Mouse (Mus musculus): ENCODE results near the gene Acer3. TPM values are rescaled to one million over a fixed set of nuclear protein-coding genes. Genes with fewer than 3 reads are reported as not detected.

Acer3 gene
- polyA plus RNA-seq, 1 experiment, result 6.2 TPM

DNA sequence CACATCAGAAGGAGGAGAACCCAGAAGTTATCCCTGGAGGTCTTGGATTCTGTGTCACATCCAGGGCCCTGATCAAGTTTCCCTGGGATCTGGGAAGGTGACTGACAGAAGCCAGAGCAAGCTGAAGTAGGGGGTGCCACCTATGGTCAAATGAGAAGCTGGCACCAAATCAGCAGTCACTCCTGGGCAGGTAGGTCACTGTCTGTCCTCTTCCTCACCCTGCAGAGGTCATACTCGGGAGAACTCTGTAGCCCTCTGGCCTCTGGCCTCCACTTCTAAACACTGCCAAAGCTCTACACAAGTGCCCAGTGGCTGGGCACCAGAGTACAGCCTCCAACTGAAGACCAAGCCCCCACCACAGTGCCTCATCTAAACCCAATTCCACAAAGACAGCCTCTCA, 37.0 kb upstream of the Acer3 start:
- no peak for DNase-seq (ENCODE audit: low read depth in 1 of 2, low spot score in 2 of 2)
- TF ChIP-seq POLR2A (IDR thresholded peaks at IDR 0.05; ENCODE audit: low read depth, low read length) (no peak), CTCF (IDR thresholded peaks at IDR 0.05; ENCODE audit: extremely low read depth, insufficient read depth, insufficient read length, insufficient replicate concordance) (no peak)
- no peak overlapping the region for H3K27ac ChIP-seq (ENCODE audit: insufficient read depth, low read length)

GRCm38 (mm10) chr7:98357324-98357723, 36.3 kb upstream of the Acer3 start:
- DNase-seq (ENCODE audit: low read depth in 1 of 2, low spot score in 2 of 2), result no peak

More for the DNA sequence above, 37.0 kb upstream of the Acer3 start:
- WGBS, result 65% methylated on average over 1 of the region's 1 CpGs
- no peaks in the 10 kb centered on the region for H3K36me3 ChIP-seq (ENCODE audit: control insufficient read depth, insufficient read depth, low read length)
- H3K27me3 ChIP-seq (ENCODE audit: control insufficient read depth, insufficient read depth, low read length), result peaks cover 8% of the 10 kb centered on the region
- H3K4me1 ChIP-seq (ENCODE audit: control insufficient read depth, insufficient read depth, insufficient read length), result no peaks in the 10 kb centered on the region; the same call in 1 of the 2 replicates
- H3K4me3 ChIP-seq (ENCODE audit: extremely low read depth, insufficient read depth, insufficient read length), result no peak overlapping the region

GRCm38 (mm10) chr7:98354921-98355310, 33.9 kb upstream of the Acer3 start:
- H3K27ac ChIP-seq (ENCODE audit: insufficient read depth, low read length), result no peak overlapping the region
- no peak for TF ChIP-seq POLR2A (IDR thresholded peaks at IDR 0.05; ENCODE audit: low read depth, low read length)
- no peak for TF ChIP-seq CTCF (IDR thresholded peaks at IDR 0.05; ENCODE audit: extremely low read depth, insufficient read depth, insufficient read length, insufficient replicate concordance)
- no peaks in the 10 kb centered on the region for H3K27me3 ChIP-seq (ENCODE audit: control insufficient read depth, insufficient read depth, low read length)
- no peaks in the 10 kb centered on the region for H3K36me3 ChIP-seq (ENCODE audit: control insufficient read depth, insufficient read depth, low read length)
- no peak for DNase-seq (ENCODE audit: low read depth in 1 of 2, low spot score in 2 of 2)
- 88% methylated on average over 4 of the region's 4 CpGs for WGBS
- H3K4me1 ChIP-seq (ENCODE audit: control insufficient read depth, insufficient read depth, insufficient read length), result no peaks in the 10 kb centered on the region
- no peak overlapping the region for H3K4me3 ChIP-seq (ENCODE audit: extremely low read depth, insufficient read depth, insufficient read length)

More at GRCm38 (mm10) chr7:98357324-98357723, 36.3 kb upstream of the Acer3 start:
- TF ChIP-seq POLR2A (IDR thresholded peaks at IDR 0.05; ENCODE audit: low read depth, low read length) (no peak), CTCF (IDR thresholded peaks at IDR 0.05; ENCODE audit: extremely low read depth, insufficient read depth, insufficient read length, insufficient replicate concordance) (no peak)
- H3K36me3 ChIP-seq (ENCODE audit: control insufficient read depth, insufficient read depth, low read length), result no peaks in the 10 kb centered on the region
- H3K4me3 ChIP-seq (ENCODE audit: extremely low read depth, insufficient read depth, insufficient read length), result no peak overlapping the region
- no peak overlapping the region for H3K27ac ChIP-seq (ENCODE audit: insufficient read depth, low read length)
- H3K4me1 ChIP-seq (ENCODE audit: control insufficient read depth, insufficient read depth, insufficient read length), result no peaks in the 10 kb centered on the region; the same call in 1 of the 2 replicates
- peaks cover 8% of the 10 kb centered on the region for H3K27me3 ChIP-seq (ENCODE audit: control insufficient read depth, insufficient read depth, low read length)
- 89% methylated on average over 5 of the region's 5 CpGs for WGBS

DNA sequence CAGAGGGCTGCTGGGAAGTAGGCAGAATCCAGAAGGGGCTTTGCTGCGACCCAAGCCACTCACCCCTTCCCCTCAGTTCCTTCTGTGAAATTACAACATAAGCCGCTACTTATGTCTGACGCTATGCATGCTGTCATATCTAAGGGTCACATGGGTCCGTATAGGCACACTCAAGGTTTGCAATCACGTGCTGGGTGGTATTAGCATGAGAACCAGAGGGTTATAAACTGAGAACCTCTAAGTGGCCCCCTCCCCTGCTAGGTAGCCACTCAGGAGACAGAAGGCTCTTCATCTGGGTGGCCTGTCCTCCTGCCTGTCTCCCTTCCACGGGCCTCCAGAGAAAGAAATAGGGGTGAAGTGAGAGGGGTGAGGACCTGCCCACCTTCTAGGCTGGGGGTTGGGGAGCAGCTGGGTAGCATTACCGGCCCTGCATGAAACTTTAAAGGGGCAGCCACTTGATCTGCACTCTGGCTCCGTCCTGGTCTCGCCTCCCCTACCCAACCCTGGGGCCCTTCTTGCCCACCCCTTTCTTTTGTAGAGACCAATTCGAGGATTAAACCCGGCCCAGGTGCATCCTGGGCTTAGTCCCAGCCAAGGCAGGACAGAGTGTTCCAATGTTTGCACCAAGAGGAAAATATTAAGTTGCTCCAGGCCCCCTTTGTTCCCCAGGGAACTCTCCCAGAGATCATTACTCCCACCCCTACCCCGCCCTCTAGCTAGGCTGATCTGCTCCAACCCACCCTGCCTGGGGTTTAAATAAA, 33.3 kb upstream of the Acer3 start:
- no peaks in the 10 kb centered on the region for H3K4me1 ChIP-seq (ENCODE audit: control insufficient read depth, insufficient read depth, insufficient read length)
- H3K36me3 ChIP-seq (ENCODE audit: control insufficient read depth, insufficient read depth, low read length), result no peaks in the 10 kb centered on the region
- WGBS, result 76% methylated on average over 12 of the region's 12 CpGs
- H3K27ac ChIP-seq (ENCODE audit: insufficient read depth, low read length), result no peak overlapping the region
- H3K4me3 ChIP-seq (ENCODE audit: extremely low read depth, insufficient read depth, insufficient read length), result no peak overlapping the region
- DNase-seq (ENCODE audit: low read depth in 1 of 2, low spot score in 2 of 2), result no peak
- TF ChIP-seq CTCF (IDR thresholded peaks at IDR 0.05; ENCODE audit: extremely low read depth, insufficient read depth, insufficient read length, insufficient replicate concordance) (no peak), POLR2A (IDR thresholded peaks at IDR 0.05; ENCODE audit: low read depth, low read length) (no peak)
- no peaks in the 10 kb centered on the region for H3K27me3 ChIP-seq (ENCODE audit: control insufficient read depth, insufficient read depth, low read length)

- H3K36me3 ChIP-seq (ENCODE audit: control insufficient read depth, insufficient read depth, low read length), result no peaks in the 10 kb centered on the region
- no peaks in the 10 kb centered on the region for H3K4me1 ChIP-seq (ENCODE audit: control insufficient read depth, insufficient read depth, insufficient read length)
- 90% methylated on average over 5 of the region's 5 CpGs for WGBS
- H3K27me3 ChIP-seq (ENCODE audit: control insufficient read depth, insufficient read depth, low read length), result no peaks in the 10 kb centered on the region
- H3K27ac ChIP-seq (ENCODE audit: insufficient read depth, low read length), result no peak overlapping the region
- no peak for DNase-seq (ENCODE audit: low read depth in 1 of 2, low spot score in 2 of 2)
- H3K4me3 ChIP-seq (ENCODE audit: extremely low read depth, insufficient read depth, insufficient read length), result no peak overlapping the region
- TF ChIP-seq CTCF (IDR thresholded peaks at IDR 0.05; ENCODE audit: extremely low read depth, insufficient read depth, insufficient read length, insufficient replicate concordance), result no peak
- TF ChIP-seq POLR2A (IDR thresholded peaks at IDR 0.05; ENCODE audit: low read depth, low read length), result no peak
Measured at GRCm38 (mm10) chr7:98353616-98354015, 32.6 kb upstream of the Acer3 start.

DNA sequence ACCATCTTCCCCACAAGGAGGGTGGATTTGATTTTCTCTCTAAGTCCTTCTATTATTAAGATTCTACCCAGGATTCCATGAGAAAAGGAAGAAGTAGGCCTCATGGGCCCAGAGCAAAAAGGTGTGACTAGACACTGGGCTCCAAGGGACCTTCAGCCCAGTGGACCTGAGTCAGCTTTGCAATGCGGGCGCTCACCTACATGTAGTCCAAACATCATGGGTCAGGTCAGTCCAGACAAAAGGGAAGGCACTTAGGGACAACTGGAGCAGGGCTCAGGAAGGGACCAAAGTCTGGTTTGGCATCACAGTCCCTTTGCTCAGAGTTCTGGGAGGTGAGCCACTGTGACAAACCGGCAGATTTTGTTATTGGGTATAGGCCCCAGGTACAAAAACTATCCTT, 30.5 kb upstream of the Acer3 start:
- Histone ChIP-seq H3K27ac (ENCODE audit: insufficient read depth, low read length) (no peak overlapping the region), H3K27me3 (ENCODE audit: control insufficient read depth, insufficient read depth, low read length) (no peaks in the 10 kb centered on the region), H3K4me1 (ENCODE audit: control insufficient read depth, insufficient read depth, insufficient read length) (no peaks in the 10 kb centered on the region), H3K4me3 (ENCODE audit: extremely low read depth, insufficient read depth, insufficient read length) (no peak overlapping the region), H3K36me3 (ENCODE audit: control insufficient read depth, insufficient read depth, low read length) (no peaks in the 10 kb centered on the region)
- WGBS, result 97% methylated on average over 3 of the region's 3 CpGs
- DNase-seq (ENCODE audit: low read depth in 1 of 2, low spot score in 2 of 2), result no peak
- TF ChIP-seq POLR2A (IDR thresholded peaks at IDR 0.05; ENCODE audit: low read depth, low read length) (no peak), CTCF (IDR thresholded peaks at IDR 0.05; ENCODE audit: extremely low read depth, insufficient read depth, insufficient read length, insufficient replicate concordance) (no peak)

DNA sequence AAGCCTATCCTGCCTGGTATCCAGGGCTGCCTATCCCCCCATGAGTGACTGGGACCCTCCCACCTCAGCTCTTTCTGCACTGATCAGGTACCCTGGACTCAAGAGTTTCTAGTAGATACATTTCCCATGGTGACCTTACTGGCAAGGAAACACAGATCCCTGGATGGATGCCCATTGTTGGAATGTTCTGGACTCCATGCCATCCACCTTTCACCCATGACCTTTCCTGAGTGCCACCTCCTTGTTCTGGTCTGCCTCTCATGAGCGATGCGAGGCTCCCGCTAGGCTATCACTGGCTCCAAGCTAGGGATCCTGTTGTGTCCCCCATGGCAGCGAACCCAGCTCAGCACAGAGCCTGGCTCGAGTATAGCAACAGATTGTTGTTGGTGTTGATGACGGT, 28.8 kb upstream of the Acer3 start:
- Histone ChIP-seq H3K4me1 (ENCODE audit: control insufficient read depth, insufficient read depth, insufficient read length) (no peaks in the 10 kb centered on the region), H3K27ac (ENCODE audit: insufficient read depth, low read length) (no peak overlapping the region), H3K36me3 (ENCODE audit: control insufficient read depth, insufficient read depth, low read length) (no peaks in the 10 kb centered on the region), H3K27me3 (ENCODE audit: control insufficient read depth, insufficient read depth, low read length) (no peaks in the 10 kb centered on the region), H3K4me3 (ENCODE audit: extremely low read depth, insufficient read depth, insufficient read length) (no peak overlapping the region)
- 90% methylated on average over 6 of the region's 6 CpGs for WGBS
- DNase-seq (ENCODE audit: low read depth in 1 of 2, low spot score in 2 of 2), result no peak
- TF ChIP-seq CTCF (IDR thresholded peaks at IDR 0.05; ENCODE audit: extremely low read depth, insufficient read depth, insufficient read length, insufficient replicate concordance), result no peak
- TF ChIP-seq POLR2A (IDR thresholded peaks at IDR 0.05; ENCODE audit: low read depth, low read length), result no peak

Measured in spleen, adult 2 months (tissue).